Mouse (Mus musculus) heart, embryonic 11.5 days (tissue): ENCODE data around the gene Mrps25. TPM values are rescaled to one million over a fixed set of nuclear protein-coding genes. Genes with fewer than 3 reads are reported as not detected.

Experiments used
- polyA plus RNA-seq: library from polyadenylated mRNA; unstranded; fragments of >200 nt; fragmentation: Nextera tagmentation; extraction: Ambion mirVana; gene quantifications from 2 replicates; pipeline ENCODE4 v1.2.1, GENCODE M21; 2014

The Mrps25 gene
- polyA plus RNA-seq, 1 experiment from 2014 or later: 84.8 TPM

Other genes with a start within 250 kb of the Mrps25 start
- gene Fgd5, start 205.2 kb downstream of the Mrps25 start, polyA plus RNA-seq: 9.1 and 10.2 TPM in 2 replicates
- gene Nr2c2, start 92.6 kb downstream of the Mrps25 start, polyA plus RNA-seq: 16.4 and 16.9 TPM in 2 replicates
- gene Rbsn, start 30.9 kb upstream of the Mrps25 start, polyA plus RNA-seq: 10.7 and 12.3 TPM in 2 replicates
- 0.58 and 0.86 TPM in 2 replicates for gene Trh, start 60.6 kb upstream of the Mrps25 start, polyA plus RNA-seq